Mouse (Mus musculus) liver, embryonic 14.5 days (tissue): ENCODE results near the gene Tnpo2. TPM values are rescaled to one million over a fixed set of nuclear protein-coding genes. Genes with fewer than 3 reads are reported as not detected.

Experiments used
- ATAC-seq: fragments of 200-750 bp; cut with Nextera tagmentation; 2 replicates; pipeline ENCODE4 v1.8.0; 2017; ENCODE audit warnings: moderate number of reproducible peaks, mild to moderate bottlenecking, moderate library complexity; ENCODE audit not compliant: insufficient read depth
- DNase-seq, 3 experiments: peaks; one replicate each; pipeline ENCODE4 v3.0.0-alpha.2; 2012 to 2013; ENCODE audit warnings: low read depth in 3 of 3, low spot score in 3 of 3
- H3K27ac ChIP-seq: fragments of 300-500 bp; sonication (generic); 2 replicates; pipeline ENCODE4 v1.5.1; 2014; ENCODE audit warnings: moderate library complexity, mild to moderate bottlenecking, control low read depth, inconsistent platforms
- H3K27me3 ChIP-seq: fragments of 300-500 bp; sonication (generic); 2 replicates; pipeline ENCODE4 v1.6.1; 2014; ENCODE audit warnings: mild to moderate bottlenecking, low read length, moderate library complexity; ENCODE audit not compliant: control insufficient read depth, insufficient read depth
- H3K36me3 ChIP-seq: fragments of 300-500 bp; sonication (generic); replicated peaks from 2 replicates; pipeline ENCODE4 v1.6.1; 2014; ENCODE audit warnings: low read depth; ENCODE audit not compliant: control insufficient read depth, insufficient read depth
- H3K4me1 ChIP-seq, 2 experiments: fragments of 200-500 bp in 1 of 2; fragments of 300-500 bp in 1 of 2; sonication (generic) in 1 of 2; replicated peaks; 2 replicates each; pipeline ENCODE4 v1.6.1; 2012 to 2014; ENCODE audit warnings: antibody characterized with exemption in 1 of 2, inconsistent platforms in 1 of 2, low read length in 1 of 2; ENCODE audit not compliant: control insufficient read depth in 2 of 2, insufficient read depth in 2 of 2
- H3K4me2 ChIP-seq: fragments of 300-500 bp; sonication (generic); 2 replicates; pipeline ENCODE4 v1.6.1; 2014; ENCODE audit warnings: low read depth, mild to moderate bottlenecking, control low read depth, moderate library complexity
- H3K4me3 ChIP-seq, 2 experiments: fragments of 200-500 bp in 1 of 2; fragments of 300-500 bp in 1 of 2; sonication (generic) in 1 of 2; 2 replicates each; pipeline ENCODE4 v1.5.1; 2012 to 2014; ENCODE audit warnings: low read depth in 2 of 2, low read length in 2 of 2, mild to moderate bottlenecking in 2 of 2, control low read depth in 1 of 2, inconsistent platforms in 1 of 2, moderate library complexity in 1 of 2; ENCODE audit not compliant: insufficient read depth in 1 of 2
- H3K9ac ChIP-seq: fragments of 300-500 bp; sonication (generic); replicated peaks from 2 replicates; pipeline ENCODE4 v1.6.1; 2014; ENCODE audit warnings: mild to moderate bottlenecking, control low read depth, moderate library complexity
- H3K9me3 ChIP-seq: fragments of 300-500 bp; sonication (generic); 2 replicates; pipeline ENCODE4 v1.6.1; 2016; ENCODE audit warnings: low read length, mixed read lengths; ENCODE audit not compliant: control insufficient read depth
- CTCF ChIP-seq: IDR thresholded peaks from 2 replicates; pipeline ENCODE4 v1.5.1; 2016; ENCODE audit warnings: antibody characterized with exemption, low read depth, control low read depth
- EP300 ChIP-seq: IDR thresholded peaks from 2 replicates; pipeline ENCODE4 v1.6.1; 2016; ENCODE audit warnings: antibody characterized with exemption, low read depth
- WGBS: fragments of 180-500 bp; shearing (Covaris S2); extraction: QIAGEN DNeasy Blood & Tissue Kit; methylation state at CpG from one replicate; pipeline ENCODE4 v1.1.7; 2014; ENCODE audit not compliant: insufficient replicate concordance; 5-methylcytosine and 5-hydroxymethylcytosine counted together
- polyA plus RNA-seq, 2 experiments: library from polyadenylated mRNA; depleted of rRNA in 1 of 2; stranded (reverse) in 1 of 2; unstranded in 1 of 2; fragments of >200 nt; fragmentation: Nextera tagmentation in 1 of 2; extraction: Ambion mirVana in 1 of 2; gene quantifications; 2 replicates each; pipeline versions ENCODE4 v1.2.1 to v1.2.3; 2012 to 2014

The Tnpo2 gene
- polyA plus RNA-seq, 2 experiments: 9.9 to 25.2 TPM

- Histone ChIP-seq H3K9ac (no peak overlapping the region), H3K4me1 (peaks cover 19 to 22% of the 10 kb centered on the region in 2 experiments), H3K36me3 (peaks cover 37% of the 10 kb centered on the region), H3K27me3 (no peaks in the 10 kb centered on the region), H3K4me3 (no peak overlapping the region), H3K9me3 (no peaks in the 10 kb centered on the region), H3K27ac (no peak overlapping the region), H3K4me2 (no peak overlapping the region)
- WGBS: 73% methylated on average over 4 of the region's 4 CpGs
- ATAC-seq (no peak), DNase-seq (no peak)
- TF ChIP-seq EP300 (no peak), CTCF (no peak)
These were observed 3.9 kb upstream of the Tnpo2 start for GRCm38 (mm10) chr8:85032622-85033311.

GRCm38 (mm10) chr8:85033867-85034266 lies 2.8 kb upstream of the Tnpo2 start:
- Histone ChIP-seq H3K4me1 (peaks cover 16 to 18% of the 10 kb centered on the region in 2 experiments), H3K36me3 (peaks cover 37% of the 10 kb centered on the region)
- WGBS: 40% methylated on average over 1 of the region's 1 CpGs

GRCm38 (mm10) chr8:85034764-85035163 lies 2.0 kb upstream of the Tnpo2 start:
- peak; percentile 70 to 71 (median 71) for DNase-seq
- peak overlapping the region; percentile 75 for H3K9ac ChIP-seq
- peak overlapping the region; percentile 75 for H3K27ac ChIP-seq
- H3K36me3 ChIP-seq: peaks cover 32% of the 10 kb centered on the region
- TF ChIP-seq EP300 (no peak), CTCF (no peak)
- peaks cover 15 to 18% of the 10 kb centered on the region in 2 experiments for H3K4me1 ChIP-seq
- H3K9me3 ChIP-seq: no peaks in the 10 kb centered on the region
- peak overlapping the region; percentile 98 for H3K4me2 ChIP-seq
- peak overlapping the region; percentile 50 to 79 for H3K4me3 ChIP-seq
- no peaks in the 10 kb centered on the region for H3K27me3 ChIP-seq
- 2% methylated on average over 13 of the region's 13 CpGs for WGBS
- no peak for ATAC-seq

More at GRCm38 (mm10) chr8:85033867-85034266, 2.8 kb upstream of the Tnpo2 start:
- no peak for TF ChIP-seq CTCF
- DNase-seq: no peak
- Histone ChIP-seq H3K4me2 (peak overlapping the region; percentile 98), H3K27ac (0 out of 2 replicates have a peak overlapping the region, but pooled peaks have one; percentile 9), H3K9ac (no peak overlapping the region), H3K4me3 (no peak overlapping the region), H3K27me3 (no peaks in the 10 kb centered on the region), H3K9me3 (no peaks in the 10 kb centered on the region)
- no peak for ATAC-seq

GRCm38 (mm10) chr8:85035165-85035727 lies 1.5 kb upstream of the Tnpo2 start:
- H3K9ac ChIP-seq: peak overlapping the region; percentile 75
- 2% methylated on average over 12 of the region's 12 CpGs for WGBS
- H3K4me1 ChIP-seq: peaks cover 15 to 18% of the 10 kb centered on the region in 2 experiments
- peak overlapping the region; percentile 75 for H3K27ac ChIP-seq
- peak overlapping the region; percentile 98 for H3K4me2 ChIP-seq
- no peaks in the 10 kb centered on the region for H3K27me3 ChIP-seq
- H3K36me3 ChIP-seq: peaks cover 32% of the 10 kb centered on the region
- DNase-seq (no peak), ATAC-seq (no peak)
- H3K9me3 ChIP-seq: no peaks in the 10 kb centered on the region
- peak overlapping the region; percentile 79 to 91 for H3K4me3 ChIP-seq
- no peak for TF ChIP-seq EP300
- TF ChIP-seq CTCF: no peak

GRCm38 (mm10) chr8:85035728-85036310 lies 896 bp upstream of the Tnpo2 start:
- DNase-seq (peak in 1 of 3 experiments; percentile 31), ATAC-seq (peak; percentile 4; the same call in 1 of the 2 replicates)
- Histone ChIP-seq H3K9me3 (no peaks in the 10 kb centered on the region), H3K4me2 (peak overlapping the region; percentile 98), H3K36me3 (peaks cover 33% of the 10 kb centered on the region), H3K4me3 (peak overlapping the region; percentile 79 to 91), H3K27me3 (no peaks in the 10 kb centered on the region), H3K9ac (peak overlapping the region; percentile 75), H3K4me1 (peaks cover 15 to 18% of the 10 kb centered on the region in 2 experiments), H3K27ac (peak overlapping the region; percentile 75)
- TF ChIP-seq CTCF: no peak
- TF ChIP-seq EP300: no peak
- under 1% methylated on average over 15 of the region's 15 CpGs for WGBS
